Mouse (Mus musculus) forebrain, embryonic 11.5 days (tissue): ENCODE measurements at regions not wholly inside any gene's neighbourhood (a gene's known extent, or its start where the extent isn't known, plus 50 kb on each side); places are given as distances from the start of the nearest gene placed in this dataset.
"Not testable (repeated sequence)": the region's sequence is repeated elsewhere in the genome, so short reads cannot be mapped to it uniquely, and the experiment has no call there.

ENCODE experiments used
- ATAC-seq: fragments of 200-750 bp; cut with Nextera tagmentation; replicated peaks from 2 replicates; pipeline ENCODE4 v1.8.0; 2017; ENCODE audit warnings: moderate TSS enrichment; ENCODE audit not compliant: low FRiP score
- DNase-seq: peaks from one replicate; pipeline ENCODE4 v3.0.0-alpha.2; 2017; ENCODE audit warnings: low spot score
- H3K27ac ChIP-seq: fragments of 300-500 bp; sonication (generic); 2 replicates; pipeline ENCODE4 v1.5.1; 2014; ENCODE audit warnings: low read depth, low read length
- H3K27me3 ChIP-seq: fragments of 300-500 bp; sonication (generic); 2 replicates; pipeline ENCODE4 v1.6.1; 2014; ENCODE audit warnings: mild to moderate bottlenecking, low read length, mixed read lengths; ENCODE audit not compliant: control insufficient read depth, insufficient read depth
- H3K36me3 ChIP-seq: fragments of 300-500 bp; sonication (generic); 2 replicates; pipeline ENCODE4 v1.6.1; 2014; ENCODE audit warnings: mild to moderate bottlenecking, low read length, moderate library complexity, mixed read lengths; ENCODE audit not compliant: control insufficient read depth, insufficient read depth
- H3K4me1 ChIP-seq: fragments of 300-500 bp; sonication (generic); replicated peaks from 2 replicates; pipeline ENCODE4 v1.6.1; 2014; ENCODE audit warnings: low read length, mixed read lengths; ENCODE audit not compliant: control insufficient read depth, insufficient read depth
- H3K4me2 ChIP-seq: fragments of 300-500 bp; sonication (generic); 2 replicates; pipeline ENCODE4 v1.6.1; 2014; ENCODE audit warnings: low read depth, mild to moderate bottlenecking, low read length, moderate library complexity, mixed read lengths; ENCODE audit not compliant: severe bottlenecking
- H3K4me3 ChIP-seq: fragments of 300-500 bp; sonication (generic); 2 replicates; pipeline ENCODE4 v1.5.1; 2014; ENCODE audit warnings: low read depth, low read length
- H3K9ac ChIP-seq: fragments of 300-500 bp; sonication (generic); 2 replicates; pipeline ENCODE4 v1.6.1; 2014; ENCODE audit warnings: low read length
- H3K9me3 ChIP-seq: fragments of 300-500 bp; sonication (generic); 2 replicates; pipeline ENCODE4 v1.6.1; 2016; ENCODE audit warnings: low read length, mixed read lengths; ENCODE audit not compliant: control insufficient read depth
- WGBS: fragments of 180-500 bp; shearing (Covaris S2); extraction: QIAGEN DNeasy Blood & Tissue Kit; methylation state at CpG from one replicate; pipeline ENCODE4 v1.1.7; 2014; 5-methylcytosine and 5-hydroxymethylcytosine counted together

- not testable (repeated sequence) for H3K4me1 ChIP-seq, H3K36me3 ChIP-seq, H3K9ac ChIP-seq, H3K4me2 ChIP-seq, H3K9me3 ChIP-seq, ATAC-seq, H3K27ac ChIP-seq, H3K4me3 ChIP-seq, H3K27me3 ChIP-seq, DNase-seq
- 73% methylated on average over 1 of the region's 1 CpGs for WGBS
These were observed 1679.5 kb downstream of the Stim2 start for GRCm38 (mm10) chr5:55677811-55678210.

- no peak for DNase-seq
- Histone ChIP-seq H3K27me3 (no peaks in the 10 kb centered on the region), H3K4me3 (no peak overlapping the region), H3K4me2 (no peak overlapping the region), H3K9ac (no peak overlapping the region), H3K9me3 (no peaks in the 10 kb centered on the region), H3K36me3 (no peaks in the 10 kb centered on the region), H3K4me1 (no peaks in the 10 kb centered on the region), H3K27ac (no peak overlapping the region)
- WGBS, result 71% methylated on average over 5 of the region's 5 CpGs
- ATAC-seq, result peak; percentile 66; the same call in 1 of the 2 replicates
These were observed 1692.9 kb downstream of the Stim2 start for GRCm38 (mm10) chr5:55691114-55691742.

GRCm38 (mm10) chr5:55704512-55704911, 1706.2 kb downstream of the Stim2 start:
- H3K4me1 ChIP-seq, result no peaks in the 10 kb centered on the region
- WGBS, result 86% methylated on average over 3 of the region's 3 CpGs
- ATAC-seq (no peak), DNase-seq (no peak)
- no peaks in the 10 kb centered on the region for H3K36me3 ChIP-seq
- no peak overlapping the region for H3K9ac ChIP-seq
- no peak overlapping the region for H3K27ac ChIP-seq
- no peak overlapping the region for H3K4me2 ChIP-seq
- H3K27me3 ChIP-seq, result no peaks in the 10 kb centered on the region
- no peaks in the 10 kb centered on the region for H3K9me3 ChIP-seq
- H3K4me3 ChIP-seq, result no peak overlapping the region

GRCm38 (mm10) chr5:55711786-55712185, 1713.5 kb downstream of the Stim2 start:
- H3K27me3 ChIP-seq, result no peaks in the 10 kb centered on the region
- DNase-seq (no peak), ATAC-seq (no peak; the same call in 1 of the 2 replicates)
- no peaks in the 10 kb centered on the region for H3K9me3 ChIP-seq
- H3K36me3 ChIP-seq, result no peaks in the 10 kb centered on the region
- 27% methylated on average over 1 of the region's 1 CpGs for WGBS
- H3K4me1 ChIP-seq, result no peaks in the 10 kb centered on the region
- no peak overlapping the region for H3K4me2 ChIP-seq
- H3K27ac ChIP-seq, result no peak overlapping the region
- H3K9ac ChIP-seq, result no peak overlapping the region
- H3K4me3 ChIP-seq, result no peak overlapping the region

- ATAC-seq (no peak), DNase-seq (no peak)
- Histone ChIP-seq H3K9me3 (no peaks in the 10 kb centered on the region), H3K4me1 (no peaks in the 10 kb centered on the region), H3K4me2 (no peak overlapping the region), H3K9ac (no peak overlapping the region), H3K27ac (no peak overlapping the region), H3K27me3 (no peaks in the 10 kb centered on the region), H3K36me3 (no peaks in the 10 kb centered on the region), H3K4me3 (no peak overlapping the region)
- WGBS, result 83% methylated on average over 3 of the region's 3 CpGs
These were observed 1736.8 kb downstream of the Stim2 start for GRCm38 (mm10) chr5:55735143-55735542.

GRCm38 (mm10) chr5:55761777-55762176, 1763.5 kb downstream of the Stim2 start:
- Histone ChIP-seq H3K27me3 (no peaks in the 10 kb centered on the region), H3K4me2 (no peak overlapping the region), H3K4me1 (no peaks in the 10 kb centered on the region), H3K9ac (no peak overlapping the region), H3K4me3 (no peak overlapping the region), H3K36me3 (no peaks in the 10 kb centered on the region), H3K27ac (no peak overlapping the region), H3K9me3 (no peaks in the 10 kb centered on the region)
- WGBS, result 100% methylated on average over 1 of the region's 1 CpGs
- no peak for DNase-seq
- no peak for ATAC-seq

- H3K4me2 ChIP-seq, result no peak overlapping the region
- 42% methylated on average over 8 of the region's 8 CpGs for WGBS
- no peaks in the 10 kb centered on the region for H3K9me3 ChIP-seq
- ATAC-seq (0 out of 2 replicates have a peak, but pooled peaks have one; percentile 39), DNase-seq (no peak)
- no peaks in the 10 kb centered on the region for H3K4me1 ChIP-seq
- H3K9ac ChIP-seq, result no peak overlapping the region
- no peaks in the 10 kb centered on the region for H3K27me3 ChIP-seq
- no peaks in the 10 kb centered on the region for H3K36me3 ChIP-seq
- H3K4me3 ChIP-seq, result no peak overlapping the region
- H3K27ac ChIP-seq, result no peak overlapping the region
These were observed 1793.7 kb downstream of the Stim2 start for GRCm38 (mm10) chr5:55791755-55792629.

- no peaks in the 10 kb centered on the region for H3K4me1 ChIP-seq
- 55% methylated on average over 1 of the region's 1 CpGs for WGBS
- no peaks in the 10 kb centered on the region for H3K27me3 ChIP-seq
- no peak overlapping the region for H3K27ac ChIP-seq
- no peak overlapping the region for H3K4me3 ChIP-seq
- H3K4me2 ChIP-seq, result no peak overlapping the region
- ATAC-seq, result no peak
- no peaks in the 10 kb centered on the region for H3K36me3 ChIP-seq
- no peaks in the 10 kb centered on the region for H3K9me3 ChIP-seq
- no peak for DNase-seq
- no peak overlapping the region for H3K9ac ChIP-seq
These were observed 1794.4 kb downstream of the Stim2 start for GRCm38 (mm10) chr5:55792717-55793116.
